10 mouse cellular contexts compared by ENCODE assay signal in genomic region chr8:103808580-103808979, GRCm38 (mm10).
A peak's percentile ranks its signal among the peaks of the same experiment; 100 is the strongest.
DNase-seq lines count a peak whose midpoint lies in the region; ATAC-seq and TF ChIP-seq lines count a peak whose summit lies in the region.
"Had no signal": no experiment of that assay in that cellular context is flagged by ENCODE, and none has a peak within 500 bp of the region (broad histone marks: within the 10 kb centered on the region; RNA-seq: fewer than 3 reads in every experiment).

No protein-coding gene starts in this region.

- TF ChIP-seq CTCF in heart, adult 2 months (IDR thresholded peaks at IDR 0.05), result no peak

- 66% methylated on average over 8 of the region's 8 CpGs for WGBS in heart, adult 2 months
- WGBS in heart, embryonic 12.5 days, result 54% methylated on average over 8 of the region's 8 CpGs
- 61% methylated on average over 8 of the region's 8 CpGs for WGBS in heart, embryonic 14.5 days
- WGBS in kidney, embryonic 16.5 days, result 22% methylated on average over 8 of the region's 8 CpGs

- 0 out of 2 replicates have a peak, but pooled peaks have one; percentile 55 for TF ChIP-seq EP300 in heart, adult 2 months (IDR thresholded peaks at IDR 0.05; ENCODE audit: insufficient read depth, low read depth, low read length)

- H3K4me3 ChIP-seq in heart, adult 2 months, result no peak overlapping the region
- no peak overlapping the region for H3K4me3 ChIP-seq in heart, embryonic 12.5 days
- H3K4me3 ChIP-seq in heart, embryonic 14.5 days (ENCODE audit: control insufficient read depth in 1 of 2, insufficient read depth in 1 of 2, low read depth in 1 of 2, low read length in 2 of 2), result no peak overlapping the region
- H3K4me3 ChIP-seq in kidney, embryonic 16.5 days (ENCODE audit: low read length), result no peak overlapping the region
- H3K4me3 ChIP-seq: erythroblast, embryonic 14.5 days had no signal

- H3K79me2 ChIP-seq in heart, adult 2 months (replicated peaks; ENCODE audit: control insufficient read depth, insufficient read depth, low read length), result no peaks in the 10 kb centered on the region

- DNase-seq in heart, adult 2 months, result peak; percentile 31 to 66
- peak; percentile 74 to 92 for DNase-seq in lung, postnatal 4 days
- no peak for DNase-seq in gastrocnemius, adult 8-10 months (ENCODE audit: low spot score in 2 of 2)
- no peak for DNase-seq in frontal cortex, postnatal 14 days (ENCODE audit: low spot score in 2 of 2)
- DNase-seq in urinary bladder, adult 2 months (ENCODE audit: low spot score), result no peak

- no peaks in the 10 kb centered on the region for H3K36me3 ChIP-seq in heart, adult 2 months (ENCODE audit: control insufficient read depth, insufficient read depth, low read length)
- no peaks in the 10 kb centered on the region for H3K36me3 ChIP-seq in heart, embryonic 12.5 days
- no peaks in the 10 kb centered on the region for H3K36me3 ChIP-seq in heart, embryonic 14.5 days (ENCODE audit: control insufficient read depth, insufficient read depth, low read length)
- no peaks in the 10 kb centered on the region for H3K36me3 ChIP-seq in kidney, embryonic 16.5 days (ENCODE audit: insufficient read depth, low read length)

- no peaks in the 10 kb centered on the region for H3K9me3 ChIP-seq in heart, embryonic 12.5 days (replicated peaks)
- peaks cover 3% of the 10 kb centered on the region; the same call in 1 of the 2 replicates for H3K9me3 ChIP-seq in heart, embryonic 14.5 days (ENCODE audit: control insufficient read depth, low read length)
- H3K9me3 ChIP-seq in kidney, embryonic 16.5 days (ENCODE audit: low read length), result peaks cover 5% of the 10 kb centered on the region

- no peaks in the 10 kb centered on the region for H3K4me1 ChIP-seq in heart, adult 2 months (ENCODE audit: control insufficient read depth, insufficient read depth, low read length)
- H3K4me1 ChIP-seq in heart, embryonic 12.5 days (replicated peaks), result no peaks in the 10 kb centered on the region; the same call in 1 of the 2 replicates
- no peaks in the 10 kb centered on the region; a peak in 1 of 4 replicates for H3K4me1 ChIP-seq in heart, embryonic 14.5 days (ENCODE audit: control insufficient read depth in 2 of 2, insufficient read depth in 2 of 2, low read length in 2 of 2)
- H3K4me1 ChIP-seq in kidney, embryonic 16.5 days (ENCODE audit: insufficient read depth, low read length), result peaks cover 22% of the 10 kb centered on the region

- H3K27me3 ChIP-seq in heart, adult 2 months (ENCODE audit: control insufficient read depth, insufficient read depth, low read length), result no peaks in the 10 kb centered on the region
- H3K27me3 ChIP-seq in heart, embryonic 12.5 days (replicated peaks), result no peaks in the 10 kb centered on the region
- H3K27me3 ChIP-seq in heart, embryonic 14.5 days (ENCODE audit: control insufficient read depth, insufficient read depth, low read length), result no peaks in the 10 kb centered on the region
- no peaks in the 10 kb centered on the region for H3K27me3 ChIP-seq in kidney, embryonic 16.5 days (ENCODE audit: insufficient read depth, low read length)
- H3K27me3 ChIP-seq: CH12.LX had no signal

- no peak for TF ChIP-seq POLR2A in heart, adult 2 months (IDR thresholded peaks at IDR 0.05; ENCODE audit: insufficient read depth, low read depth, low read length)

- ATAC-seq in heart, embryonic 12.5 days (ENCODE audit: insufficient number of reproducible peaks, low FRiP score), result no peak
- peak; percentile 61; the same call in 1 of the 2 replicates for ATAC-seq in heart, embryonic 14.5 days (ENCODE audit: insufficient number of reproducible peaks, insufficient read depth, low FRiP score, low read depth)
- ATAC-seq in kidney, embryonic 16.5 days (ENCODE audit: low FRiP score, low TSS enrichment), result peak; percentile 94

- no peak overlapping the region for H3K27ac ChIP-seq in heart, adult 2 months
- no peak overlapping the region for H3K27ac ChIP-seq in heart, embryonic 12.5 days (ENCODE audit: poor library complexity, severe bottlenecking)
- no peak overlapping the region for H3K27ac ChIP-seq in heart, embryonic 14.5 days (replicated peaks in 1 of 2; ENCODE audit: control insufficient read depth in 1 of 2, insufficient read depth in 1 of 2, low read depth in 2 of 2, low read length in 2 of 2)
- H3K27ac ChIP-seq in kidney, embryonic 16.5 days (ENCODE audit: low read length), result peak overlapping the region; percentile 89

- no peak overlapping the region for H3K4me2 ChIP-seq in heart, embryonic 12.5 days
- H3K4me2 ChIP-seq in heart, embryonic 14.5 days (ENCODE audit: low read length), result no peak overlapping the region
- H3K4me2 ChIP-seq in kidney, embryonic 16.5 days (replicated peaks; ENCODE audit: low read depth, low read length), result no peak overlapping the region

- intact Hi-C loops in heart, adult 2 months (cut with DNase I), result no loop called here

- H3K9ac ChIP-seq in heart, adult 2 months (ENCODE audit: low read depth, low read length), result no peak overlapping the region
- H3K9ac ChIP-seq in heart, embryonic 12.5 days, result no peak overlapping the region
- H3K9ac ChIP-seq in heart, embryonic 14.5 days (ENCODE audit: low read length), result no peak overlapping the region
- H3K9ac ChIP-seq in kidney, embryonic 16.5 days (replicated peaks; ENCODE audit: low read length), result no peak overlapping the region

Comparison
In these comparisons a context has a peak if more than half of its experiments do, and no peak if none do; other contexts are left out.
1. DNase-seq: peak in heart, adult 2 months (2 of 2) and lung, postnatal 4 days (2 of 2); none in gastrocnemius, adult 8-10 months (0 of 2), frontal cortex, postnatal 14 days (0 of 2) and urinary bladder, adult 2 months (single experiment).